Mouse (Mus musculus) midbrain, embryonic 16.5 days (tissue): ENCODE data around the gene Gtse1. TPM values are rescaled to one million over a fixed set of nuclear protein-coding genes. Genes with fewer than 3 reads are reported as not detected.

Experiments used
- polyA plus RNA-seq: library from polyadenylated mRNA; unstranded; fragments of >200 nt; fragmentation: Nextera tagmentation; extraction: Ambion mirVana; gene quantifications from 2 replicates; pipeline ENCODE4 v1.2.1, GENCODE M21; 2015

Gtse1 gene
- polyA plus RNA-seq, 1 experiment from 2014 or later = 3.4 TPM

Other genes starting within 250 kb of the Gtse1 start
- gene Ppara, start 124.8 kb upstream of the Gtse1 start, polyA plus RNA-seq = 1.5 and 1.9 TPM in 2 replicates
- 18.9 and 26.3 TPM in 2 replicates for gene Cdpf1, start 48.0 kb upstream of the Gtse1 start, polyA plus RNA-seq
- 0.05 TPM in 1 of 2 replicates, not detected in the other for gene Pkdrej, start 38.0 kb upstream of the Gtse1 start, polyA plus RNA-seq
- gene Ttc38, start 27.4 kb upstream of the Gtse1 start, polyA plus RNA-seq = 2.9 and 4.0 TPM in 2 replicates
- gene Trmu, start 19.6 kb downstream of the Gtse1 start, polyA plus RNA-seq = 58.5 and 59.5 TPM in 2 replicates
- 1.1 and 1.3 TPM in 2 replicates for gene Celsr1, start 174.0 kb downstream of the Gtse1 start, polyA plus RNA-seq
- 36.0 and 36.7 TPM in 2 replicates for gene Gramd4, start 197.9 kb downstream of the Gtse1 start, polyA plus RNA-seq